Mouse (Mus musculus) gonadal fat pad, adult 2 months (tissue): ENCODE measurements around the gene Slc29a2. TPM values are rescaled to one million over a fixed set of nuclear protein-coding genes. Genes with fewer than 3 reads are reported as not detected.

Experiments used
- polyA plus RNA-seq: library from polyadenylated mRNA; depleted of rRNA; stranded (reverse); fragments of >200 nt; gene quantifications from 2 replicates; pipeline ENCODE4 v1.2.3, GENCODE M21; 2012; rRNA removed

Gene Slc29a2
- polyA plus RNA-seq, 1 experiment: 5.1 TPM

Other genes with a start within 250 kb of the Slc29a2 start
- gene Rbm4, start 230.0 kb upstream of the Slc29a2 start, polyA plus RNA-seq: 37.5 and 38.3 TPM in 2 replicates
- 15.7 and 22.5 TPM in 2 replicates for gene Gm21992, start 212.2 kb upstream of the Slc29a2 start, polyA plus RNA-seq
- gene Rbm14, start 212.2 kb upstream of the Slc29a2 start, polyA plus RNA-seq: 33.6 and 35.1 TPM in 2 replicates
- gene Ccs, start 184.5 kb upstream of the Slc29a2 start, polyA plus RNA-seq: 50.6 and 67.6 TPM in 2 replicates
- gene Ccdc87, start 184.5 kb upstream of the Slc29a2 start, polyA plus RNA-seq: 0.22 and 0.36 TPM in 2 replicates
- 96.1 and 114 TPM in 2 replicates for gene Ctsf, start 168.7 kb upstream of the Slc29a2 start, polyA plus RNA-seq
- 3.0 and 4.9 TPM in 2 replicates for gene Actn3, start 146.0 kb upstream of the Slc29a2 start, polyA plus RNA-seq
- 31.4 and 38.7 TPM in 2 replicates for gene Zdhhc24, start 145.2 kb upstream of the Slc29a2 start, polyA plus RNA-seq
- gene Bbs1, start 117.2 kb upstream of the Slc29a2 start, polyA plus RNA-seq: 4.2 and 6.4 TPM in 2 replicates
- 87.4 and 96.6 TPM in 2 replicates for gene Dpp3, start 95.6 kb upstream of the Slc29a2 start, polyA plus RNA-seq
- gene Peli3, start 80.7 kb upstream of the Slc29a2 start, polyA plus RNA-seq: 5.1 and 6.7 TPM in 2 replicates
- gene Mrpl11, start 61.7 kb upstream of the Slc29a2 start, polyA plus RNA-seq: 37.4 and 39.9 TPM in 2 replicates
- 1.0 and 1.2 TPM in 2 replicates for gene Npas4, start 33.5 kb upstream of the Slc29a2 start, polyA plus RNA-seq
- 28.6 and 30.4 TPM in 2 replicates for gene B4gat1, start 15.0 kb downstream of the Slc29a2 start, polyA plus RNA-seq
- gene AC124502.3, start 15.0 kb downstream of the Slc29a2 start, polyA plus RNA-seq: 0.34 and 0.65 TPM in 2 replicates
- gene Brms1, start 17.5 kb downstream of the Slc29a2 start, polyA plus RNA-seq: 33.0 TPM in 2 replicates
- gene Rin1, start 26.6 kb downstream of the Slc29a2 start, polyA plus RNA-seq: 5.3 and 7.8 TPM in 2 replicates
- gene Cd248, start 44.2 kb downstream of the Slc29a2 start, polyA plus RNA-seq: 27.7 and 39.6 TPM in 2 replicates
- gene Tmem151a, start 61.7 kb downstream of the Slc29a2 start, polyA plus RNA-seq: 2.9 and 3.4 TPM in 2 replicates
- 174 and 196 TPM in 2 replicates for gene Yif1a, start 64.7 kb downstream of the Slc29a2 start, polyA plus RNA-seq
- gene Cnih2, start 74.7 kb downstream of the Slc29a2 start, polyA plus RNA-seq: 0.93 and 2.4 TPM in 2 replicates
- gene Rab1b, start 83.2 kb downstream of the Slc29a2 start, polyA plus RNA-seq: 240 and 272 TPM in 2 replicates
- 34.7 and 39.3 TPM in 2 replicates for gene Klc2, start 94.7 kb downstream of the Slc29a2 start, polyA plus RNA-seq
- 21.8 and 27.9 TPM in 2 replicates for gene Pacs1, start 249.3 kb downstream of the Slc29a2 start, polyA plus RNA-seq